Mouse (Mus musculus) stomach, postnatal 0 days (tissue): ENCODE results near the gene Txk. TPM values are rescaled to one million over a fixed set of nuclear protein-coding genes. Genes with fewer than 3 reads are reported as not detected.

Experiments
- ATAC-seq: fragments of 200-750 bp; cut with Nextera tagmentation; 2 replicates; pipeline ENCODE4 v1.8.0; 2017; ENCODE audit not compliant: low FRiP score, low TSS enrichment
- DNase-seq: peaks from one replicate; pipeline ENCODE4 v3.0.0-alpha.2; 2016; ENCODE audit warnings: low spot score
- H3K27ac ChIP-seq: fragments of 300-500 bp; sonication (generic); replicated peaks from 2 replicates; pipeline ENCODE4 v1.5.1; 2014; ENCODE audit warnings: mild to moderate bottlenecking, control low read depth
- H3K27me3 ChIP-seq: fragments of 300-500 bp; sonication (generic); 2 replicates; pipeline ENCODE4 v1.6.1; 2014; ENCODE audit warnings: low read length; ENCODE audit not compliant: control insufficient read depth, insufficient read depth
- H3K36me3 ChIP-seq: fragments of 300-500 bp; sonication (generic); 2 replicates; pipeline ENCODE4 v1.6.1; 2014; ENCODE audit warnings: low read length, mixed read lengths; ENCODE audit not compliant: control insufficient read depth, insufficient read depth
- H3K4me1 ChIP-seq: fragments of 300-500 bp; sonication (generic); replicated peaks from 2 replicates; pipeline ENCODE4 v1.6.1; 2014; ENCODE audit warnings: antibody characterized with exemption; ENCODE audit not compliant: control insufficient read depth, insufficient read depth
- H3K4me2 ChIP-seq: fragments of 300-500 bp; sonication (generic); replicated peaks from 2 replicates; pipeline ENCODE4 v1.6.1; 2014; ENCODE audit warnings: low read depth, mild to moderate bottlenecking, control low read depth, moderate library complexity
- H3K4me3 ChIP-seq: fragments of 300-500 bp; sonication (generic); 2 replicates; pipeline ENCODE4 v1.5.1; 2014; ENCODE audit warnings: low read depth, low read length, control low read depth
- H3K9ac ChIP-seq: fragments of 300-500 bp; sonication (generic); 2 replicates; pipeline ENCODE4 v1.6.1; 2014; ENCODE audit warnings: mild to moderate bottlenecking, low read length, control low read depth, mixed read lengths
- H3K9me3 ChIP-seq: fragments of 300-500 bp; sonication (generic); 2 replicates; pipeline ENCODE4 v1.6.1; 2016; ENCODE audit warnings: low read length; ENCODE audit not compliant: control insufficient read depth
- CTCF ChIP-seq: IDR thresholded peaks from 2 replicates; pipeline ENCODE4 v1.5.1; 2016; ENCODE audit warnings: antibody characterized with exemption, low read depth, mild to moderate bottlenecking, moderate library complexity
- EP300 ChIP-seq: optimal IDR thresholded peaks from 2 replicates; pipeline ENCODE3; 2016; ENCODE audit warnings: antibody characterized with exemption
- WGBS: fragments of 180-500 bp; shearing (Covaris S2); extraction: QIAGEN DNeasy Blood & Tissue Kit; methylation state at CpG from one replicate; pipeline ENCODE4 v1.1.7; 2014; 5-methylcytosine and 5-hydroxymethylcytosine counted together
- polyA plus RNA-seq: library from polyadenylated mRNA; unstranded; fragments of >200 nt; fragmentation: Nextera tagmentation; extraction: Ambion mirVana; gene quantifications from 2 replicates; pipeline ENCODE4 v1.2.1, GENCODE M21; 2015

The Txk gene
- polyA plus RNA-seq, 1 experiment from 2014 or later, result 0.16 TPM

DNA sequence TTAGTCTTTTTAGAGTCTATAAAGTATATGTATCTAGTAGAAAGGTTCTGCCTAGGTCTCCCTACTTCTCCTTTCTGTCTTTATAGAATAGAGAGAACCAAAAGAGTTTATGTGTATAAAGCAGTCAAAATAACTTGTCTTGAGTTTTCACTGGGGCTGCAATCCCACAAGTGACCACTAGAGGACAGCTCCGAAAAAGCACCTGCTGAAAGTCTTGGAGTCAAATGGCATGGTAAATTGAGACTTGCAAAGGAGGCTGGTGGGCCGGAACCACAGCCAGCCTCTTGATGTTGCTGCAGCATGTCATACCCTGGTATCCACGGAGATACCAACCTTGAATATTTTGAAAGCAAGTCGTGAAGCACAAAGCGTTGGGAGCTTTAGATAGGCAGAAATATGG, 87.3 kb downstream of the Txk start:
- no peak overlapping the region for H3K4me3 ChIP-seq
- H3K4me1 ChIP-seq, result no peaks in the 10 kb centered on the region
- WGBS, result 22% methylated on average over 5 of the region's 5 CpGs
- no peaks in the 10 kb centered on the region for H3K36me3 ChIP-seq
- H3K27ac ChIP-seq, result no peak overlapping the region
- H3K27me3 ChIP-seq, result no peaks in the 10 kb centered on the region
- peak; percentile 11; the same call in 1 of the 2 replicates for ATAC-seq
- DNase-seq, result peak; percentile 68
- TF ChIP-seq EP300 (no peak), CTCF (peak; percentile 91)
- H3K9ac ChIP-seq, result no peak overlapping the region
- H3K9me3 ChIP-seq, result no peaks in the 10 kb centered on the region
- H3K4me2 ChIP-seq, result no peak overlapping the region

DNA sequence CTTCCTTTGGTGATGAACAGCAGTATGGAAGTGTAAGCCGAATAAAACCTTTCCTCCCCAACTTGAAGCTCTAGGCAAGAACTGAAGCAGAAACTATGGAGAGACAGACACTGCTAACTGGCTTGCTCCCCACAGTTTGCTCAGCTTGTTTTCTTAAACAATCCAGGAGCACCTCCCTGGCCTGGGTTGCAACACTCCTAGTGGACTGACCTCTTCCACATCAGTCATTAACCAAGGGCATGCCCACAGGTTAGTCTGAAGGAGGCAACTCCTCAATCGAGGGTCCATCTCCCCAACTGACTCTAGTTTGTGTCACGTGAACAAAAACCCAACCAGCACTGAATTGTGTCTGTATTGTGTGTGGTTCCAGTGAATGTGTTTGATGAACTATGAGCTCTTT, 87.7 kb downstream of the Txk start:
- no peak overlapping the region for H3K4me2 ChIP-seq
- no peaks in the 10 kb centered on the region for H3K27me3 ChIP-seq
- DNase-seq (no peak), ATAC-seq (peak; percentile 67)
- no peak overlapping the region for H3K27ac ChIP-seq
- TF ChIP-seq EP300 (no peak), CTCF (no peak)
- no peaks in the 10 kb centered on the region for H3K9me3 ChIP-seq
- 53% methylated on average over 3 of the region's 3 CpGs for WGBS
- H3K9ac ChIP-seq, result no peak overlapping the region
- no peaks in the 10 kb centered on the region for H3K4me1 ChIP-seq
- no peak overlapping the region for H3K4me3 ChIP-seq
- H3K36me3 ChIP-seq, result no peaks in the 10 kb centered on the region

DNA sequence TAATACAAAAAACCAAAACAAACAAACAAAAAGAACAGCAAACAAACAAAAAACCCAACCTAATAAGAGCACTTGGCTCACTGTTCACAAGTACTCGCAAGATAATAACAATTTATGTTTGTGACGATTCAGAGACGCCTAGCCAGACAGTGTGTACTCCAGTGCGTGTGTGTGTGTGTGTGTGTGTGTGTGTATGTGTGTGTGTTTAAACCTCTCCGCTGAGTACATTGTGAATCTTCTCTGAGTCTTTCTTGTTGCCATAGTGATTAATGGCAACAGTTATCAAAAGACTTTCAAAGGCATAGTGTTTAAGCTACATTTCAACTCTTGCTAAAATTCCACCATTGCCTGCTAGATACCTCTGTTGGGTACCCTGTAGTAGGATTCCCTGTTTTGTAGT, 88.5 kb downstream of the Txk start:
- TF ChIP-seq EP300, result no peak
- TF ChIP-seq CTCF, result no peak
- DNase-seq, result no peak

DNA sequence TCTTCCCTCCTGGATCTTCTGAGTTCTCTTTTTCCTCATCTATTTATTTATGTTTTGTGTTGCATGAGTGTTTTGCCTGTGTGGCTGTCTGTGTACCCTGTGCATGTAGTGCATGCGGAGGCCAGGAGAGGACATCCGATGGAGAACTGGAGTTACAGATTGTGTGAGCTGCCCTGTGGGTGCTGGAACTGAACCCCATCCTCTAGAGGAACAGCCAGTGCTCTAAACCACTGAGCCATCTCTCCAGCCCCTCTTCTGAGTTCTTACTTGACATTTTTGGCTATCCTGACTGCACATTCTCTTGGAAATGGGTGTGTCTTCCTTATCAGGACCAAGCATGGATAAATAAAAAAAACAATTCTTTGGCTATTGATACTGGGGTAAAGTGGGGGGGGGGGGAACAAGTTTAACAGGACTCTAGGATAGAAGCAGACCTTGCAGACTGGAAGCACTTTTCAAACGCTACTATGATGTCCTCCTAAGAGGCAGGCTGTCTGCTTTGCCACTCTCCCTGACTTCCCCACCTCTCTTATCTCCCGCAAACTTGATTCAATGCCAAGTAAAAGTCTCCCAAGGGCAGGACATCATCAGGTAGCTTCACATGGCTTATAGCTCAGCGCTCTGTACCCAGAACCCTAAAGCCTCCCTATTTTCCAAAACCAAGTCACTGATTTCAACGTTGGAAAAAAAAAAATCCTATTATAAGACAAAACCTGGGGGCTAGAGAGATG, 91.4 kb downstream of the Txk start:
- TF ChIP-seq CTCF (no peak), EP300 (no peak)
- 61% methylated on average over 6 of the region's 6 CpGs for WGBS
- Histone ChIP-seq H3K4me1 (no peaks in the 10 kb centered on the region), H3K9me3 (no peaks in the 10 kb centered on the region), H3K36me3 (no peaks in the 10 kb centered on the region), H3K27ac (no peak overlapping the region), H3K4me3 (no peak overlapping the region), H3K9ac (no peak overlapping the region), H3K27me3 (no peaks in the 10 kb centered on the region), H3K4me2 (no peak overlapping the region)
- peak; percentile 17; the same call in 1 of the 2 replicates for ATAC-seq
- DNase-seq, result no peak

More for the DNA sequence above, 88.5 kb downstream of the Txk start:
- no peak overlapping the region for H3K9ac ChIP-seq
- ATAC-seq, result no peak
- no peaks in the 10 kb centered on the region for H3K4me1 ChIP-seq
- H3K27me3 ChIP-seq, result no peaks in the 10 kb centered on the region
- H3K36me3 ChIP-seq, result no peaks in the 10 kb centered on the region
- no peak overlapping the region for H3K4me3 ChIP-seq
- WGBS, result 75% methylated on average over 5 of the region's 5 CpGs
- no peak overlapping the region for H3K4me2 ChIP-seq
- H3K27ac ChIP-seq, result no peak overlapping the region
- H3K9me3 ChIP-seq, result no peaks in the 10 kb centered on the region

DNA sequence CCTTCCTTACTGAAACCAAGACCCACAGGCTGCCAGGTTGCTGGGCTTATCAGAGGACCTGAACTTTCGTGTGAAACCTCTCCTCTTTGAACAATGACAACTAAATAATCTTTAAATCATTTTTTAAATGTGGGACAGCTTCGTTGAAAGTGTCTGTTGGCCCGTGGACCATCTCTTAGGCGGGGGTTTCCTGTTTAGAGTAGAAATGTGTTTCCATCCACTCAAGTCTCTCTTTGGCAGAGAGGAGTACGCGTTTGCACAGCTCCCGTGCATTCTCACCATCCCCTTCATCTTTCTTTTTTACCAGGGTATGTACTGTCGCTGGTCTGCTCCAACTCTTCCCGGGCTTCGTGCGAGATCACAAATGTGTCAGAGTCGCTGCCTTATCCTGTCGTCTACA, 94.2 kb downstream of the Txk start:
- 74% methylated on average over 13 of the region's 13 CpGs for WGBS
- H3K4me3 ChIP-seq, result no peak overlapping the region
- peaks cover under 1% of the 10 kb centered on the region; the same call in 1 of the 2 replicates for H3K4me1 ChIP-seq
- DNase-seq (no peak), ATAC-seq (no peak)
- TF ChIP-seq CTCF, result no peak
- TF ChIP-seq EP300, result no peak
- no peaks in the 10 kb centered on the region for H3K27me3 ChIP-seq
- no peaks in the 10 kb centered on the region for H3K9me3 ChIP-seq
- no peaks in the 10 kb centered on the region for H3K36me3 ChIP-seq
- H3K27ac ChIP-seq, result no peak overlapping the region
- no peak overlapping the region for H3K9ac ChIP-seq
- no peak overlapping the region for H3K4me2 ChIP-seq

DNA sequence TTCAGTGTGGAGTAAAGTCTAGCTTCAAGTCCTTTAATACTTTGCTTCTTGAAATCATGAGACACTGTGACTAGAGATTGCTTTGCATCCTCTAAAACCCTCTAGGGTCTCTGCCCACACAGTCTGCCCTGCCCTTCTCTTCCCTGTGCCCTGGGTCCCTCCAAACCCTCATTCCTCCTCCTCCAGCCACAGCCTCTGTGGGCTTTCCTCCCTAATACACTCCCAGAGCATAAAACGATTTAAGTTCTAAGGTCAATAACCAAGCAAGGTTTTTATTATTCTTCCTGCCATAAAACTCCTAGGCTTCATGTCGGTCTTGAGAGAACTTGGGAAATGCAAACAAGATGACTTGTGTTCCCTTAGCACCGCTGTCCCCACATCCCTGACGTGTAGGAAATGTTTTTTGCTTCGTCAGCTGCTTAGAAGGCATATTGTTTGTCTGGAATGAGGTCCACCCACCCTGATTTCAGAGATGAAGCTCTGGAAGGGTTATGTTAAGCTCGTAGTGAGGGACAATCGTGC, 96.2 kb downstream of the Txk start:
- no peaks in the 10 kb centered on the region for H3K9me3 ChIP-seq
- H3K4me3 ChIP-seq, result no peak overlapping the region
- ATAC-seq, result no peak
- no peak overlapping the region for H3K4me2 ChIP-seq
- no peak for DNase-seq
- WGBS, result 45% methylated on average over 7 of the region's 7 CpGs
- no peaks in the 10 kb centered on the region for H3K27me3 ChIP-seq
- H3K36me3 ChIP-seq, result no peaks in the 10 kb centered on the region
- H3K9ac ChIP-seq, result no peak overlapping the region
- TF ChIP-seq CTCF (no peak), EP300 (no peak)
- H3K4me1 ChIP-seq, result peaks cover 3% of the 10 kb centered on the region; the same call in 1 of the 2 replicates
- H3K27ac ChIP-seq, result no peak overlapping the region
